Mouse (Mus musculus): ENCODE results near the gene Akr7a5. TPM values are rescaled to one million over a fixed set of nuclear protein-coding genes. Genes with fewer than 3 reads are reported as not detected.

Gene Akr7a5
- 31.1 TPM for polyA plus RNA-seq (2017; shearing (Covaris generic))

DNA sequence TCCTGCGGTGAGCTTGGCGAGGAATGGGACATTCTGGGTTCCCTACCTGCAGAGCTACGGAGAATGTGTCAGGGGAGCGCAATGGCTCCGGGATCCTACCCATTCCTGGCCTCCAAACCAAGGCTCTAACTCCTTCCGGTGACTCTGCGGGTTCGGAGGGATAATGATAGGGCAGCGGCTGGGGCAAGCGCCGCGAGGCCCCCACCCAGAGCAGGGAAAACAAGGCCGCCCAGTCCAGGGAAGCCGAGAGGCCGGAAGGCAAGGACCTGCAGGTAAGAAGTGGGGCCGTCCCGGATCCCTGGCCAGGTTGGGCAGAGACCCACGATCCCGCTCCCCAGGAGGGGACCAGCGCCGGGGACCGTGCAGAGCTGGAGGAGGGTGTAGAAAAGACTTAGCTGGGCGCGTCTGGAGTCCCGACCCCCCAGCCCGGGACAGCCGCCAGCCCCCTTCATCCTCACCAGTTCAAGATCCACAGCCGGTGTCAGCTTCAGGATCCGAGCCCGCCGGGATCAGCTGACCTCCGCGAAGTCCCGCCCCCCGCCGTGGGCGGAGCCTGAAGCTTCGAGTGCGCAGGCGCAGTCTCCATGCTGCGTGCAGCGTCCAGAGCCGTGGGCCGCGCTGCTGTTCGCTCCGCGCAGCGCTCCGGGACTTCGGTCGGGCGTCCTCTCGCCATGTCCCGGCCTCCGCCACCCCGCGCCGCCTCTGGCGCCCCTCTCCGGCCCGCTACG is at the start of gene Akr7a5, which contains the start of gene Pqlc2:
TSS of gene Akr7a5 (plus strand) at position 574 of the 728 bp plus-strand sequence.
TSS of gene Pqlc2 (minus strand) at position 538 of the 728 bp plus-strand sequence.

DNA sequence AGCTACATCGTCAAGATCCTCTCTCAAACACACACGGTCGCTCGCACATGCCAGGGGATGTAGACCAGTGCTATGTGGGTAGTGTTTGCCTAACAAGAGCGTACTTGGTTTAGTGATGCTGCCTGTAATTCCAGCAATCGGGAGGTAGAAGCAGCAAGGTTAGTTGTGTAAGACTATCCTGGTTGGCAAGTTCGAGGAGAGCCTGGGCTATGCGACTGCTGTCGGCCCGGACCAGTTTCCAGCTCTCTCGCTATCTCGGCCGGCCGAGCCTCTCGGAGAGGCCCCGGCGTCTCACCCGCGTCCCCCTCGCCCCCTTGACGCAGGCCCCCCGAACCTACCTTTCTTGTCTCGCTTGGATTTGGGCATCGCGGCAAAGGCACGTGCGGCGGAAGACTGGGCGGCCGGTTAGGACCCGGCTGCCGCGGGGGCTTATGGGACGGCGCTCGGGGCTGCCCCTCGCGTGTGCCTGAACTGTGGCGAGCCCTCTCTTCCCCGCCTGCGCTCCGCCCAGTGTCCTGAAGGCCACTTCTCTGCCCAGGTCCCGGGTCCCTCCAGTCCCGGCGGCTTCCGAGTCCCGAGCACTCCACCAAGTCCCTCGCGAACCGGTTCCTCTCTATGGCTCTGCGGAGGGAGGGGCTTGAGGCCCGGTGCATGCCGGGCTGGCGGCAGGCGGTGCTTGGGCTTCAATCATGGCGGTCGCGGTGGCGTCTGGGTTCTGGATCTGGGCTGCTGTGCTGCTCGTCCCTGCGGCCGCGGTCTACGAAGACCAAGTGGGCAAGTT is 41.6 kb downstream of the Akr7a5 start, which contains the start of the genes Mrto4, Emc1 and Ubr4:
TSS of gene Mrto4 (minus strand) at position 646 of the 781 bp plus-strand sequence.
TSS of gene Emc1 (plus strand) at position 657 of the 781 bp plus-strand sequence.
TSS of gene Ubr4 (plus strand) at position 679 of the 781 bp plus-strand sequence.

Other genes starting within 250 kb of the Akr7a5 start
- gene Htr6, start 235.2 kb upstream of the Akr7a5 start, polyA plus RNA-seq (2017; shearing (Covaris generic)): not detected
- gene Nbl1, start 217.8 kb upstream of the Akr7a5 start, polyA plus RNA-seq (2017; shearing (Covaris generic)): 0.29 TPM
- gene Minos1, start 179.6 kb upstream of the Akr7a5 start, polyA plus RNA-seq (2017; shearing (Covaris generic)): 368 TPM
- 596 TPM for gene Capzb, start 117.8 kb upstream of the Akr7a5 start, polyA plus RNA-seq (2017; shearing (Covaris generic))
- 10.2 TPM for gene Pqlc2, start within 50 bp of the Akr7a5 start, polyA plus RNA-seq (2017; shearing (Covaris generic))
- gene Mrto4, start 41.8 kb downstream of the Akr7a5 start, polyA plus RNA-seq (2017; shearing (Covaris generic)): 95.0 TPM
- gene Emc1, start 41.8 kb downstream of the Akr7a5 start, polyA plus RNA-seq (2017; shearing (Covaris generic)): 56.4 TPM
- 71.5 TPM for gene Ubr4, start 41.9 kb downstream of the Akr7a5 start, polyA plus RNA-seq (2017; shearing (Covaris generic))
- 4.7 TPM for gene Iffo2, start 219.8 kb downstream of the Akr7a5 start, polyA plus RNA-seq (2017; shearing (Covaris generic))

Measured in CD4-positive, CD25-positive, alpha-beta regulatory T cell (primary cell).